Mouse (Mus musculus): ENCODE results near the gene Lrrc4c. TPM values are rescaled to one million over a fixed set of nuclear protein-coding genes. Genes with fewer than 3 reads are reported as not detected.

Lrrc4c gene
- total RNA-seq, 2 experiments from 2014 or later = 0.07 to 0.24 TPM

DNA sequence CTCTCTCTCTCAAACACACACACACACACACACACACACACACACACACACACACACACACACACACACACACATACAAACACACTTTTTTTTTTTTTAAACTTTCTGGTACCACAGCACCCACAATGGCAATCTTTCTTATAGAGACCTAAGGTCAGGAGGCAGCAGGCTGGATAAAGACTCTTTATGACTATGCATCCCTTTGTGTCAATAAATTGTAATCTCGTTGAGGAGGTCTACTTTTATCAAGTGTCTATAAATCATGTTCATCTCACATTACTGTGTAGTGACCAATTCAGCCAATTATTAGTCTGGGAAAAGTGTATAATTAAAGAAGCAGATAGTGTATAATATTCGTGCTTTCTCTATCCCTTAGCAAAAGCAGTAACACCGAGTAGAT lies 1286.2 kb downstream of the Lrrc4c start:
- DNase-seq (ENCODE audit: low spot score) = no peak

DNA sequence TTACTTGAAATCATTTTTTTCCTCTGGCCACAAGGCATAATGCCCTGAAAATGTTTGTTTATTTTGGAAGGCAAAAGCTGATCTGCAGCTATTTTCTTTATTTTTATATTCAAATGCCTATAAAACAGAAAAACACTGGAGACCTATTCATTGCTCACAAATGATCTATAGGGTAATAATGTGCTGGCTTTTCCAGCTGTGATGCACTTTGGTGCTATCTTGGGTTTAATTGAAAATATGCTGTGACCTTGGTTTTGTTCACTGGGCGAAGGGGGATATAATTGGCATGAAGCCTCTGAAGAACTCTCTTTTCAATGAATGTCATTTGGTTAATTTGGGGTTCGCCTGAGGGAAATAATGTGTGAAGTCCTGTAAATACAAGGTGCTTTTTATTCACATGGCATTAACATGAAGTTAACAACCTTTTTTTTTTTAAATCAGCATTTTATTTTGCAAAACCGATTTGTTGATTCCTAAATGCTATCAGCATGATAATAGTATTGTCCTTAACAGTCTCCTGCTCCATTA lies 1286.8 kb downstream of the Lrrc4c start:
- no peak for DNase-seq (ENCODE audit: low spot score)

GRCm38 (mm10) chr2:97609436-97609835 lies 1291.5 kb downstream of the Lrrc4c start:
- DNase-seq (ENCODE audit: low spot score) = no peak

- no peak for DNase-seq (ENCODE audit: low spot score)
Observed at GRCm38 (mm10) chr2:97610566-97610965, 1292.6 kb downstream of the Lrrc4c start.

GRCm38 (mm10) chr2:97614724-97615123 lies 1296.8 kb downstream of the Lrrc4c start:
- no peak for DNase-seq (ENCODE audit: low spot score)

- DNase-seq (ENCODE audit: low spot score) = no peak
Observed at GRCm38 (mm10) chr2:97618589-97618988, 1300.6 kb downstream of the Lrrc4c start.

GRCm38 (mm10) chr2:97639941-97640340 lies 1322.0 kb downstream of the Lrrc4c start:
- no peak for DNase-seq (ENCODE audit: low spot score)

GRCm38 (mm10) chr2:97641661-97642060 lies 1323.7 kb downstream of the Lrrc4c start:
- no peak for DNase-seq (ENCODE audit: low spot score)

DNA sequence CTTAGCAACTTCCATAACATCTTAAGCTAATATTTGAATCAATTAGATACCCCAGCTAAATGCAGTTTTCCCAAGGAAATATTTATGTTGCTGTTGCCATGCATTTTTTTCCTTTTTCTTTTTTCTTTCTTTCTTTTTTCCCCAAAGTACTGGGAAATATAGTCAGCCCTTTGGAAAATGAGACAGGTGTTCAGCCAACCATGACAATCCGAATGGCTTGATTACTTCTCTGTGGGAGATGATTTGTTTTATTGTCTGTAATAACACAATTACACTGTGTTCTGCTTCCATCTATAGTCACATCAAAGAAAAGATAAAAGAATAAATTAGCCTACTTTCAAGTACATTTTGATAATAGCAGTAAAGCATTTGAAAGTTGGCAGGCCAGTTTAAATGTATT lies 1334.7 kb downstream of the Lrrc4c start:
- DNase-seq (ENCODE audit: low spot score) = no peak

Small RNA genes lying within 50 kb of the gene (microRNA-seq; reads per million reads assigned to microRNA genes)
- not detected for gene Gm44320

Measured in gastrocnemius, adult 18-20 months (tissue).